Mouse (Mus musculus): Measurements from ENCODE around the gene Pole4.

The Pole4 gene

GRCm38 (mm10) chr6:82705221-82705620 lies at the start of gene Pole4:
Gene Pole4, minus strand, starts transcription at chr6:82705365.
- no peak for DNase-seq (ENCODE audit: low spot score)

- no peak for DNase-seq (ENCODE audit: low spot score)
Measured at GRCm38 (mm10) chr6:82754769-82755168, 49.6 kb upstream of the Pole4 start.

GRCm38 (mm10) chr6:82753638-82754361 lies 48.6 kb upstream of the Pole4 start:
- DNase-seq (ENCODE audit: low spot score): no peak

- no peak for DNase-seq (ENCODE audit: low spot score)
Measured at GRCm38 (mm10) chr6:82753061-82753460, 47.9 kb upstream of the Pole4 start.

GRCm38 (mm10) chr6:82751791-82752190 lies 46.6 kb upstream of the Pole4 start:
- DNase-seq (ENCODE audit: low spot score): no peak

- no peak for DNase-seq (ENCODE audit: low spot score)
Measured at GRCm38 (mm10) chr6:82751031-82751430, 45.9 kb upstream of the Pole4 start.

- DNase-seq (ENCODE audit: low spot score): no peak
Measured at GRCm38 (mm10) chr6:82750063-82750462, 44.9 kb upstream of the Pole4 start.

GRCm38 (mm10) chr6:82748106-82748672 lies 43.0 kb upstream of the Pole4 start:
- DNase-seq (ENCODE audit: low spot score): no peak

- no peak for DNase-seq (ENCODE audit: low spot score)
Measured at GRCm38 (mm10) chr6:82747085-82747484, 41.9 kb upstream of the Pole4 start.

GRCm38 (mm10) chr6:82744553-82744952 lies 39.4 kb upstream of the Pole4 start:
- DNase-seq (ENCODE audit: low spot score): peak; percentile 4

GRCm38 (mm10) chr6:82741518-82741880 lies 36.3 kb upstream of the Pole4 start:
- DNase-seq (ENCODE audit: low spot score): no peak

- DNase-seq (ENCODE audit: low spot score): no peak
Measured at GRCm38 (mm10) chr6:82740868-82741517, 35.8 kb upstream of the Pole4 start.

- DNase-seq (ENCODE audit: low spot score): peak; percentile 73
Measured at GRCm38 (mm10) chr6:82740269-82740668, 35.1 kb upstream of the Pole4 start.

- no peak for DNase-seq (ENCODE audit: low spot score)
Measured at GRCm38 (mm10) chr6:82737634-82738540, 32.7 kb upstream of the Pole4 start.

- DNase-seq (ENCODE audit: low spot score): no peak
Measured at GRCm38 (mm10) chr6:82736626-82737600, 31.7 kb upstream of the Pole4 start.

- no peak for DNase-seq (ENCODE audit: low spot score)
Measured at GRCm38 (mm10) chr6:82735347-82735746, 30.2 kb upstream of the Pole4 start.

GRCm38 (mm10) chr6:82728635-82729034 lies 23.5 kb upstream of the Pole4 start:
- no peak for DNase-seq (ENCODE audit: low spot score)

GRCm38 (mm10) chr6:82727206-82727605 lies 22.0 kb upstream of the Pole4 start:
- no peak for DNase-seq (ENCODE audit: low spot score)

GRCm38 (mm10) chr6:82723321-82723720 lies 18.2 kb upstream of the Pole4 start:
- no peak for DNase-seq (ENCODE audit: low spot score)

- DNase-seq (ENCODE audit: low spot score): no peak
Measured at GRCm38 (mm10) chr6:82716126-82716525, 11.0 kb upstream of the Pole4 start.

GRCm38 (mm10) chr6:82715653-82716052 lies 10.5 kb upstream of the Pole4 start:
- DNase-seq (ENCODE audit: low spot score): no peak
